11 mouse cellular contexts compared by ENCODE assay signal in genomic region chr17:5187546-5187945, GRCm38 (mm10).
A peak's percentile ranks its signal among the peaks of the same experiment; 100 is the strongest.
DNase-seq lines count a peak whose midpoint lies in the region; ATAC-seq and TF ChIP-seq lines count a peak whose summit lies in the region.
"Had no signal": no experiment of that assay in that cellular context is flagged by ENCODE, and none has a peak within 500 bp of the region (broad histone marks: within the 10 kb centered on the region; RNA-seq: fewer than 3 reads in every experiment).

No protein-coding gene starts in this region.

- peak; percentile 69 for ATAC-seq in neutrophil, adult 5-6 weeks (ENCODE audit: extremely low read depth, insufficient number of reproducible peaks, low FRiP score, poor library complexity, severe bottlenecking)
- no peak for ATAC-seq in erythroblast, adult 5-6 weeks (replicated peaks; ENCODE audit: low FRiP score, poor library complexity, severe bottlenecking)
- ATAC-seq: intestine, embryonic 16.5 days had no signal

- intact Hi-C loops in left cerebral cortex, adult 2 months (cut with DNase I), result loop anchor here (10.0 kb wide), 1 partner anchor 413 kb away; no protein-coding TSS in a partner anchor

- H3K27ac ChIP-seq in left cerebral cortex, adult 2 months, result no peak overlapping the region

- DNase-seq in left cerebral cortex, adult 2 months (ENCODE audit: extremely low spot score in 1 of 2, low spot score in 2 of 2), result no peak
- DNase-seq in left cerebral cortex, adult 8-10 months (ENCODE audit: low spot score in 2 of 2), result no peak
- DNase-seq in ES-CJ7 (ENCODE audit: low read depth, low spot score), result peak; percentile 26
- DNase-seq in brain, adult 2 months (ENCODE audit: low read depth, low spot score), result peak; percentile 51
- no peak for DNase-seq in urinary bladder, postnatal 10 days (ENCODE audit: low spot score)
- DNase-seq in heart, postnatal 4 days, result no peak
- DNase-seq: gastrocnemius, postnatal 25 days; right cerebral cortex, adult 18-20 months had no signal

- H3K4me3 ChIP-seq in left cerebral cortex, adult 2 months, result no peak overlapping the region

- TF ChIP-seq CTCF in left cerebral cortex, adult 2 months (IDR thresholded peaks at IDR 0.05), result peak; percentile 28

Comparison
In these comparisons a context has a peak if more than half of its experiments do, and no peak if none do; other contexts are left out.
1. DNase-seq: peak in ES-CJ7 (single experiment) and brain, adult 2 months (single experiment); none in left cerebral cortex, adult 2 months (0 of 2), left cerebral cortex, adult 8-10 months (0 of 2), urinary bladder, postnatal 10 days (single experiment) and heart, postnatal 4 days (single experiment).